Mouse (Mus musculus) liver, adult 2 months (tissue): ENCODE data around the gene Selenom. TPM values are rescaled to one million over a fixed set of nuclear protein-coding genes. Genes with fewer than 3 reads are reported as not detected.

Experiments
- DNase-seq: peaks from one replicate; pipeline ENCODE4 v3.0.0-alpha.2; 2011; ENCODE audit warnings: low read depth, low spot score; ENCODE audit errors: extremely low read depth
- H3K27ac ChIP-seq: fragments of 200-500 bp; replicated peaks from 2 replicates; pipeline ENCODE4 v1.5.1; 2012; ENCODE audit warnings: low read depth, mild to moderate bottlenecking, control low read depth, inconsistent platforms, low read length; ENCODE audit not compliant: insufficient read depth
- H3K27me3 ChIP-seq: fragments of 200-500 bp; 2 replicates; pipeline ENCODE4 v1.6.1; 2012; ENCODE audit warnings: mild to moderate bottlenecking, moderate library complexity, low read length, inconsistent platforms; ENCODE audit not compliant: control insufficient read depth, insufficient read depth
- H3K36me3 ChIP-seq: fragments of 200-500 bp; 2 replicates; pipeline ENCODE4 v1.6.1; 2012; ENCODE audit warnings: low read length, inconsistent platforms; ENCODE audit not compliant: control insufficient read depth, insufficient read depth
- H3K4me1 ChIP-seq: fragments of 200-500 bp; 2 replicates; pipeline ENCODE4 v1.6.1; 2011; ENCODE audit warnings: low read length; ENCODE audit not compliant: control insufficient read depth, insufficient read depth
- H3K4me3 ChIP-seq: fragments of 200-500 bp; 2 replicates; pipeline ENCODE4 v1.5.1; 2011; ENCODE audit warnings: low read depth, mild to moderate bottlenecking, control low read depth, low read length, moderate library complexity; ENCODE audit not compliant: insufficient read depth
- H3K79me2 ChIP-seq: fragments of 200-500 bp; 2 replicates; pipeline ENCODE4 v1.6.1; 2012; ENCODE audit warnings: inconsistent platforms, mild to moderate bottlenecking, low read length, moderate library complexity; ENCODE audit not compliant: control insufficient read depth, insufficient read depth
- H3K9ac ChIP-seq: fragments of 200-500 bp; 2 replicates; pipeline ENCODE4 v1.6.1; 2012; ENCODE audit warnings: low read depth, mild to moderate bottlenecking, control low read depth, inconsistent platforms, low read length
- CTCF ChIP-seq: fragments of 200-500 bp; IDR thresholded peaks from 2 replicates; pipeline ENCODE4 v1.5.1; 2011; ENCODE audit warnings: low read depth, low read length, control low read depth
- POLR2A ChIP-seq: fragments of 200-500 bp; IDR thresholded peaks from 2 replicates; pipeline ENCODE4 v1.6.1; 2011; ENCODE audit warnings: low read length, control low read depth; ENCODE audit not compliant: insufficient read depth; ENCODE audit errors: extremely low read depth
- WGBS: fragments of 180-500 bp; shearing (Covaris S2); methylation state at CpG from one replicate; pipeline ENCODE4 v1.1.7; 2018; 5-methylcytosine and 5-hydroxymethylcytosine counted together
- polyA plus RNA-seq: library from polyadenylated mRNA; depleted of rRNA; stranded (reverse); fragments of >200 nt; gene quantifications from 2 replicates; pipeline ENCODE4 v1.2.3, GENCODE M21; 2012
- total RNA-seq: library from RNA; depleted of rRNA; stranded (reverse); fragments of >200 nt; gene quantifications from 2 replicates; pipeline ENCODE4 v1.2.3, GENCODE M21; 2014

Selenom gene
- total and polyA plus RNA-seq, 2 experiments: 2.6 to 6.3 TPM

DNA sequence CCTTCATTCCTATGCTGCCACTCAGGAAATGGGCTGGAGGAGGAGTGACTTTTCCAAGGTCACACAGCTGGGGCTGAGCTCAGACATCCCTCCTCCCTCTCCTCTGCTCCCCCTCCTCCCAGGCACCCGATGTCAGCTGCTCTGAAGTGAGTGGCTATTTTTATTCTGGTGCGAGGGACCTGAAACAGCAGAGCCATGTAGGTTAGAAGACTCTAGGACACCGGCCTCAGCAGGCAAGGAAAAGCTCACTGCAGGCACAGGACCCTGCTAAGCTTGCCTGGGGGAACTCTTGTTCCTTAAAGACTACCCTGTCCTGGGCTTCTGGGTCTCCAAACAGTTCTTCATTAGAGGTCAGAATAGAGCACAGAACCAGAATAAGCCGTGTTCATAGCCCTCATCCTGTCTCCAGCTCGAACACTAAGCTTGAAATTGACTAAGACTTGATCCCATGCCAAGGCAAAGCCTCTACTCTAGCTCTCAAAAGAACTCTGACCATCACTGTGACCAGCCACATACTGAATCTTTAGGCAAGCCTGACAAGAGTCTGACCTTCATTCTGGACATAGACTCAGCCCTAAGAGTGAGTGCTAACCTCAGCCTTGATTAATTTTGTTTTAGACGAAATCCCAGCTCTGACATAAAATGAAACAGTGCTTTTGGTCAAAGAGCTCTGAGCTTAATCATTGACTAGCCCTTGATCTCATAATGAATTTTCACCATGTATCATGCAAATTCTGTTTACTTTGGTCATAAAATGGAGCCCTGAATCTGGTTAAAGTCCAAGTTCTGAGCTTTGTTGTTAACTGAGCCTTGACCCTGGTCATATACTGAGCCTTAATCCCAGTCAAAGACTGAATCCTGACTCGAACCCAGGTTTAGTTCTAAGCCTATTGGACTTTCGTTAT is 5.1 kb upstream of the Selenom start:
- no peak overlapping the region for H3K4me3 ChIP-seq
- no peak overlapping the region for H3K9ac ChIP-seq
- 36% methylated on average over 8 of the region's 8 CpGs for WGBS
- DNase-seq: peak; percentile 75
- no peaks in the 10 kb centered on the region for H3K79me2 ChIP-seq
- H3K36me3 ChIP-seq: no peaks in the 10 kb centered on the region
- no peak overlapping the region for H3K27ac ChIP-seq
- no peaks in the 10 kb centered on the region for H3K27me3 ChIP-seq
- 0 out of 2 replicates have a peak, but pooled peaks cover 2% of the 10 kb centered on the region for H3K4me1 ChIP-seq
- no peak for TF ChIP-seq POLR2A
- TF ChIP-seq CTCF: no peak

DNA sequence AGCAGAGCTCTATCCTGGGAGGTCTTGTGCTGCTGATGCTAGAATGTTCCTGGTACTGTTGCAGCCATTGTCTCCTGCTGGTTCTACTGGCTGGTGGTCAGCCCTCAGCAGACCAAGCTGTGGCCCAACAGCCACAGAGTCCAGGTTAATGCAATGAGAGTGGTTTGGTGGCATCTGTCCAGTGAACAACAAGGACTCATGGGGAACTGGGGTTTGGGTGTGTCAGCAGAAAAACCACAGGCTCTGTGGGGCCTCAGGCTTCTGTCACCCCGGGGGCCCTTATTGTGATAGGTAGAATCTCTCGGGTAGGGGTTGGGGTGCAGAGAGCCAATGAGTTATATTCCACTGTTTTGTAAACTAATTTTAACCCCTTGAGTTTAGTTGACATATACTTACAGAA is 4.2 kb upstream of the Selenom start:
- Histone ChIP-seq H3K27me3 (peaks cover 2% of the 10 kb centered on the region; the same call in 1 of the 2 replicates), H3K27ac (no peak overlapping the region), H3K79me2 (no peaks in the 10 kb centered on the region), H3K4me3 (no peak overlapping the region), H3K36me3 (no peaks in the 10 kb centered on the region), H3K9ac (no peak overlapping the region), H3K4me1 (peaks cover 3% of the 10 kb centered on the region; the same call in 1 of the 2 replicates)
- WGBS: 83% methylated on average over 2 of the region's 2 CpGs
- no peak for DNase-seq
- TF ChIP-seq CTCF (no peak), POLR2A (no peak)

DNA sequence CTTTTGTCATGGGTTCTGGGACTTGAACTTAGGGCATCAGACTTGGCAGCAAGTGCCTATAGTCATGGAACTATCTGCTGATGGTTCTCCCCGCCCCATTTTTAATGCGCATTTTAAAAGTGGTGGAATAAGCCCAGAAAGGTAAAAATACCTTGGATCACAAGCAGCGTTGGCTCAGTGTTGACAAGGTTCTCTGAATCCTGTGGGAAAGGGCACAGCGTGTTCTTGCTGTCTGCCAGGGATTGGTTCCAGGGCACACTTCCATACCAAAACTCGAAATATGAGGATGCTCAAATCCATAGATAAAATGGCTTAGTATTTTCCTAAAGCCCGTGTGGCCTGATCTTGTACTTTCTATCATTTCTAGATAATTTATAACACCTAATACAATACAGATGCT is 1.2 kb upstream of the Selenom start:
- H3K27ac ChIP-seq: no peak overlapping the region
- TF ChIP-seq CTCF (no peak), POLR2A (no peak)
- no peaks in the 10 kb centered on the region for H3K79me2 ChIP-seq
- H3K9ac ChIP-seq: no peak overlapping the region
- no peak for DNase-seq
- no peak overlapping the region for H3K4me3 ChIP-seq
- H3K27me3 ChIP-seq: peaks cover 7% of the 10 kb centered on the region; the same call in 1 of the 2 replicates
- 94% methylated on average over 6 of the region's 6 CpGs for WGBS
- no peaks in the 10 kb centered on the region for H3K36me3 ChIP-seq
- H3K4me1 ChIP-seq: peaks cover 3% of the 10 kb centered on the region; the same call in 1 of the 2 replicates

GRCm38 (mm10) chr11:3515216-3515615 is 732 bp downstream of the Selenom start:
- H3K27ac ChIP-seq: no peak overlapping the region
- TF ChIP-seq POLR2A: no peak
- TF ChIP-seq CTCF: no peak
- no peaks in the 10 kb centered on the region for H3K79me2 ChIP-seq
- no peaks in the 10 kb centered on the region for H3K36me3 ChIP-seq
- DNase-seq: no peak
- WGBS: 39% methylated on average over 4 of the region's 4 CpGs
- H3K4me3 ChIP-seq: peak overlapping the region; percentile 74
- no peak overlapping the region; the same call in 1 of the 2 replicates for H3K9ac ChIP-seq
- peaks cover 7% of the 10 kb centered on the region; the same call in 1 of the 2 replicates for H3K27me3 ChIP-seq
- peaks cover 2% of the 10 kb centered on the region; the same call in 1 of the 2 replicates for H3K4me1 ChIP-seq

- Histone ChIP-seq H3K9ac (no peak overlapping the region), H3K4me3 (no peak overlapping the region), H3K4me1 (peaks cover 2% of the 10 kb centered on the region; the same call in 1 of the 2 replicates), H3K27me3 (peaks cover 7% of the 10 kb centered on the region; the same call in 1 of the 2 replicates), H3K27ac (no peak overlapping the region), H3K36me3 (peaks cover 1% of the 10 kb centered on the region; the same call in 1 of the 2 replicates), H3K79me2 (no peaks in the 10 kb centered on the region)
- no peak for TF ChIP-seq CTCF
- TF ChIP-seq POLR2A: no peak
- DNase-seq: no peak
- WGBS: 83% methylated on average over 4 of the region's 4 CpGs
Measured at GRCm38 (mm10) chr11:3515637-3516036, 1.2 kb downstream of the Selenom start.
